Mouse (Mus musculus) inflammation-experienced regulatory T-cells, adult 6 months (primary cell): ENCODE measurements around the gene Golph3. TPM values are rescaled to one million over a fixed set of nuclear protein-coding genes. Genes with fewer than 3 reads are reported as not detected.

Experiments used
- ATAC-seq: one replicate; pipeline ENCODE4 v1.8.0; 2017
- polyA plus RNA-seq, 3 experiments: library from polyadenylated mRNA; unstranded; fragments of 100-300 nt; shearing (Covaris generic); gene quantifications; one replicate each; pipeline ENCODE4 v1.2.1; 2017

The Golph3 gene
- polyA plus RNA-seq, 3 experiments from 2014 or later, result 29.6 to 31.6 (median 31.4) TPM

- ATAC-seq, result no peak
Observed at GRCm38 (mm10) chr15:12388726-12389489, 67.7 kb downstream of the Golph3 start.

- no peak for ATAC-seq
Observed at GRCm38 (mm10) chr15:12394758-12395157, 73.5 kb downstream of the Golph3 start.

- ATAC-seq, result no peak
Observed at GRCm38 (mm10) chr15:12397032-12397431, 75.8 kb downstream of the Golph3 start.

Other genes starting within 250 kb of the Golph3 start
- gene Zfr, start 203.6 kb upstream of the Golph3 start, polyA plus RNA-seq, result 100 to 1,000 TPM; 159 to 229 (median 184) TPM
- 10 to 100 TPM; 22.2 to 26.2 (median 25.0) TPM for gene Mtmr12, start 116.4 kb upstream of the Golph3 start, polyA plus RNA-seq
- gene 1810049J17Rik, start 449 bp downstream of the Golph3 start, polyA plus RNA-seq, result not detected